Mouse (Mus musculus) small intestine, adult 2 months (tissue): ENCODE results near the gene Ryk.

Experiments
- CTCF ChIP-seq: fragments of 200-500 bp; IDR thresholded peaks from 2 replicates; pipeline ENCODE4 v1.5.1; 2012; ENCODE audit warnings: low read depth, mild to moderate bottlenecking, control low read depth, inconsistent platforms, low read length, moderate library complexity, mixed read lengths; ENCODE audit not compliant: insufficient replicate concordance, insufficient read length; ENCODE audit errors: extremely low read depth
- POLR2A ChIP-seq: fragments of 200-500 bp; IDR thresholded peaks from 2 replicates; pipeline ENCODE4 v1.6.1; 2012; ENCODE audit warnings: low read depth, mild to moderate bottlenecking, control low read depth, inconsistent platforms, low read length, moderate library complexity

- TF ChIP-seq CTCF: no peak
- TF ChIP-seq POLR2A: no peak
Observed at GRCm38 (mm10) chr9:102919486-102919885, 84.8 kb downstream of the Ryk start.
